Mouse (Mus musculus): ENCODE measurements around the gene Pkd1l3.
A peak's percentile ranks its signal among the peaks of the same experiment; 100 is the strongest.

Pkd1l3 gene

DNA sequence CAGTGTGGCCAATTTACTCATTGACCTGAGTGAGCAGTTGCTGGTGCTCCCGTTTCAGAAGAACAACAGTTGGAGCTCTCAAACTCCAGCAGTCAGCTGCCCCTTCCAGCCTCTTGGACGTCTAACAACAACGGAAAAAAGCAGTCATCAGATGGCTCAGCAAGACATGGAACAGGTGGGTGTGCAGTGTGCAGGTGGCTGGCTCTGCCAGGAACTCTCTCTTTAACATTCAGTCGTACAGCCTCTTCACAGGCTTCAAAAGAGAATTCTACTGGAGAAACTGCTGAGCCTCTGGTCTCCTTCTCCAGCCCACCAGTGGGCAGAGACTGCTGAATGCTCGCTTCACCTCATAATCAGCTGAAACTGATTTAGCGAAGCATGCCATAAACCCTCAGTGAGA, 14.3 kb downstream of the Pkd1l3 start:
- no peak for DNase-seq (ENCODE audit: low spot score in 2 of 2)

DNA sequence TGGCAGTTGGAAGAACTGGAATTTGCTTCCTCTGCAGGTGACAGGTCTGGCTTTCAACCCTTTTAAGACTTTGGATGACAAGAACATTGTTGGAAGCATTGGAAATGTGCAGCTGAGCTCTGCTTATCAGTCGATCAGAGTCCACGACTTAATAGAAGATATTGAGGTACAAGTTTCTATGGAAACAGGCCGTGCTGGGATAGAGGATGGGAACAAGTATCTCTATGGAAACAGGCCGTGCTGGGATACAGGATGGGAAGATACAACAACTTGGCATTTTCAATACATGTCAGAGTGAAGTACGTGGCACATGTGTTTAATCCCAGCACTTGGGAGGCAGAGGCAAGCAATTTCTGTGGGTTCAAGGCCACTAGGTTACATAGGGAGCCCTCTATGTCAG, 18.2 kb downstream of the Pkd1l3 start:
- DNase-seq (ENCODE audit: low spot score in 2 of 2): no peak

DNA sequence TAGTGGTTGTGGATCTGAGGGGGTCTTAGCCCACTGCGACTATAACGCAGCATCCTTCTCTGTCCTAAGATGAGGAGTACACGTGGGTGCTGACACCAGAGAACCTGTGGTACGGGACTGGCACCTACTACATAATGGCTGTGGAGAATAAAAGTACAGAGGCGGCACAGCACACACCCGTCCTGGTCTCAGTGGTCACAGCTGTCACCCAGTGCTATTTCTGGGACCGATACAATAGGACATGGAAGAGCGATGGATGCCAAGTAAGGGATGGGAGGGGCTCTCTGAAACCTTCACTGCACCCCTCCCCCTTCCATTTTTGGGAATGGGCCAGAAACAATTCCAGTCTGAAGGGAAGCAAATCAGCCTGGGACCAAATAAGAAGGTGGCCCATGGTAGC, 20.8 kb downstream of the Pkd1l3 start:
- no peak for DNase-seq (ENCODE audit: low spot score in 2 of 2)

DNA sequence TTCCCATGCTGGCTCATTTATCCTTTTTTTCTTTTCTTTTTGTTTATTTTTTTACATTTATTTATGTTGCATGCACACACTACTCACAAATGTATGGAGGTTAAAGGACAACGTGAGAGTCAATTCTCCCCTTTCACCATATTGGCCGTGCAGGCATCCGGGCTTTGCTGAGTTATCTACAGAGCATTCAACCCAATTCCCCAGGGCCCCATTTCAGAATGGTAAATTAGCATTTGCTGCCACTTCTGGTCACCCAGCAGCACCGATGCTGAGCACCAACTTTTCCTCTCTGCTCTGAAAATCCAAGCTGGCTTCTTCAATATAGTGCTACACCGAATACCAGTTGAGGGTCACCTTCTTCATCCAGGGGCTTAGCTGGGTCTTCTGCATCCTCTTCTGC, 24.5 kb downstream of the Pkd1l3 start:
- no peak for DNase-seq (ENCODE audit: low spot score in 2 of 2)

DNA sequence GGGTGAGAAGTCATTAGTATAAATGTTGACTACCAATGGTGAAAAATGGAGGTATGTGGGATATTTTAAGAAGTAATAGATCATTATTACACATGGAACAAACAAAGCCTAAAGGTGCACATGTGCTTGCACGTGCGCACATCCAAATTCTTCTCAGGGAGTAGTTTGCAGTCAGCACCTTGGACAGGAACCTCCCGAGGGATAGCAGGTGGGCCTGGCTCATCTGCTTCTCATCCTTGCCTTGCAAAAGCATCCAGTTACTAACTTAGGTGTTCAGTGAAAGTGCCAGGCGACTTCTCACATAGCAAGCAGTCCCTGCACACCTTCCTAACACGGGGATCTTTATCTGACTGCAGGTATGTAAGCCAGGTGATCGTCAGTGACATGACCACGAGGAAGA, 26.1 kb downstream of the Pkd1l3 start:
- DNase-seq (ENCODE audit: low spot score in 2 of 2): no peak

DNA sequence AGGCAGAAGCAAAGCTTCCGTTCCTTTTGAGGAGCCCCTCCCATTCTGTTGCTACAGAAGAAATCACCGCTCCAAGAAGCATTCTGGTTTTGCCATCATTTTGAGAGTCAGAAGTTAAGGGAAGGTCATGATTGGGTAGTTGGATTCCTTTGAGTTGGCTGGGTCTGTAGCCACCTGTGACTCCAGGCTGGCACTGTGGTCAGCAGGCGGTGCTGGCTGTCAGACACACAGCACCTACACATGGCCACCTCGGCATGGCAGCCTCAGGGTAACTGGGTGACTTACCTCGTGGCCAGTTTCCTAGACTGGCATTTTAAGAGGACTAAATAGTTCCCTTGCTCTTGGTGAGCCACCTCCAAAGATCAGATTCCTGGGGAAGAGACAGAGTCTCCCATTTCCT, 26.9 kb downstream of the Pkd1l3 start:
- DNase-seq (ENCODE audit: low spot score in 2 of 2): no peak

DNA sequence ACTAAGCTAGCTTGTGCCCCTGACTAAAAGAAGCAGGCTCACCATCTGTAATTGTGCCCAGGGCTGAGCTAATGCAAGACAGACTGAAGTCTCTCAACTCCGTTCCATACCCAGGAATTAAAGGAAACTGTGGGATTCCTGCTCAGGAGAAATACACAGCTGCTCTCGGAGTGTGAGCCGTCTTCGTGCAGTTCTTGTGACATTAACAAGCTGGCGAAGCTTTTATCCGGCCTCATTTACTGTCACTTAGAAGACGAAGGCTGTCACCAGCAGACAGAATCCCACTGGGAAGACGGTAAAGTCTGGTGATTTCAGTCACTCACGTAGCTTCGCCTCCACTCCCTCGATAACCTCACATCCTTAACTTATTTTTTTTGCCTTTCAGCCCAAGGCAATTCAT, 33.0 kb downstream of the Pkd1l3 start:
- DNase-seq (ENCODE audit: low spot score in 2 of 2): no peak

DNA sequence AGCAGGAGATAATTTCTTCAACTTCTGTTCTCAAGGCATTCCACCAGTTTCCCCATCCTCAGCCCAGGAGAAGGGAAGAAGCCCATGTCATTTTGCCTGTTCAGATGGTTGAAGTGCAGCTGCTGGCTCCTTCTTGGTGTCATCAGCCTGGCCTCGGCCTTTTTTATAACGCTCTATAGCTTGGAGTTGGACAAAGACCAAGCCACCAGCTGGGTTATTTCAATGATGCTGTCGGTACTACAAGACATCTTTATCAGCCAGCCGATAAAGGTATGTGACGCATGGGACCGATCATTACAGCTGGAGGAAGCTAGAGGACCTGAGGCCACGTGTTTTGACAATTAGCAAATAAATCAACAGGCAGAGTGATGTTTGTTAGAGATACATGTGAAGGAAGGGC, 34.2 kb downstream of the Pkd1l3 start:
- no peak for DNase-seq (ENCODE audit: low spot score in 2 of 2)

DNA sequence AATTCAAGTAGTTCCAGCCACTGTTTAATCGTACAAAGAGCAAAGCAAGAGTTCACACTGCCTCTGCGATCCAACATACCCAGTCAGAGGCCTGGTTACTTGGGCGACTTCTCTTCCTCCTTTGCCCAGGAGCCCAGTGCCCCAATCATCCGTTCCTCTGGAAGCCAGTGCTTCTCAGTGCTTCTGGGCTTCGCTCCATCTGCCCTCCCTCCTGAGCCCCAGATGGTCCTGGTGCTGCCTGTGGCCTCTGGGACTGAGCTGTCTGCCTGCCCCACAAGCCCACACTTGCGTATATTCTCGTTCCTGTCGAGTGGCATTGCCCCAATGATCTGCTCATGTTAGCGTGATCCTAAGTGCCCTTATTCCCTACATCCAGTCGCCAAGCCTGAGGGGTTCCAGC, 36.5 kb downstream of the Pkd1l3 start:
- no peak for DNase-seq (ENCODE audit: low spot score in 2 of 2)

DNA sequence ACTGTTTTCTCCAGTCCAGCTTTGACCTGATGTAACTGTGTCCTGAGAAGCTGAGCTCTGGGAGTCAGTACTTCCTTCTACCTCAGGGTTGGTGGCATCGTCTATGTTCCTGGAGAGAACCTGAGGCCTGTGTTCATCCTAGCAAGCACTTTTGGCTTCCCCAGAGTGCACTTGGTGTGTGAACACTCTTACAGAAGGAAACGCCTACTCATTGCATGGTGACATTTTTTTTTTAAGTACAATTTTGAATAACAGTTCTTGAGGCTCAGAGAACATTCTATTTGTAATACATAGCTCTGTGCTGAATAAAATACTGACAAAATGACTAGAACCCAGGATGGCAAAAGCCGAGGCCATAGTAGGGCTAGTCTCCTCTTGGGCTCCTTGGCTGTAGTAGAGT, 42.5 kb downstream of the Pkd1l3 start:
- no peak for DNase-seq (ENCODE audit: low spot score in 2 of 2)

DNA sequence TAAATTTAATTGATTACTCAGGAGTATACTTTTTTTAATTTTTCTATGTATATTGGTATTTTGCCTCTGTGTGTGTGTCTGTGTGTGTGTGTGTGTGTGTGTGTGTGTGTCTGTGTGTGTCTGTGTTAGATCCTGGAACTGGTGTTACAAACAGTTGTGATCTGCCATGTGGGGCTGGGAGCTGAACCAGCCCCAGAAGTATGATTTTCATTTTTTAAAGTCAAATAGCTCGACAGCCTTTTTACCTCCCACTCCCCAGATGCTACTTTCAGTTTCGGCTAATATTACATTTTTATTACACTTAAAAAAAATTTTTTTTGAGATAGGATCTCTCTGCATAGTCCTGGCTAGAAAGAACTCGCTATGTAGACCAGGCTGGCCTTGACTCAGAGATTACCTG, 48.0 kb downstream of the Pkd1l3 start:
- DNase-seq (ENCODE audit: low spot score in 2 of 2): no peak

DNA sequence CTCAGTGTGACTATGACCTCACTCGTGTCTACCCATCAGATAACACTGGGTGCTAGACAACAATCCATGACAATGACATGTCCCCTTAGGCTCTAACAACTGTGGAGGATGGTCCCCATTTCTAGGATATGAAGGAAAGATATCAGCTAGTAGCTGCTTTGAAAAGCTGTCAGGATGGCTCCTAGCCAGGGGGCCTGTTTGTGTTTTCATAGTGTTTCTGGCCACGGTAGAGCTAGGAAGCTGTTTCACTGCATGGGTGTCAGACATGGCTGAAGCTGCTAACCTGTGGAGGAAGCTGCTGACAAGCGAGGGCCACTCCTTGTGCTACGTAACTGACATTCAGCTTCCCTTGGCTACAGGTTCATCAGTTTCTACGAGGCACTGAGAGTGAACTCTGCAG, 52.3 kb downstream of the Pkd1l3 start:
- no peak for DNase-seq (ENCODE audit: low spot score in 2 of 2)

DNA sequence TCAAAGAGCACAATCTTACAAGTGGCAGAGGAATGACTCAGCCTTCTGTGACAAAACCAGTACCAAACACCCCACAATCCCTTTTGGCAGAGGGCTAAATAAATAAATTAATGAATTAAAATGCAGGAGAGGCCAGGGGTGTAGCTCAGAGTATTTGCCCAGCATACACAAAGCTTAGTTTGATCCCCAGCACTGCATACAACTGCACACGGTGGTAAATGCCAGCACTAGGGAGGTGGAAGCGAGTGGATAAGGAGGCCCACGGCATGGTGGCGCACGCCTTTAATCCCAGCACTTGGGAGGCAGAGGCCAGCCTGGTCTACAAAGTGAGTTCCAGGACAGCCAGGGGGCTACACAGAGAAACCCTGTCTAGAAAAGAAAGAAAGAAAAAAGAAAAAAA, 58.3 kb downstream of the Pkd1l3 start:
- DNase-seq (ENCODE audit: low spot score in 2 of 2): no peak

DNA sequence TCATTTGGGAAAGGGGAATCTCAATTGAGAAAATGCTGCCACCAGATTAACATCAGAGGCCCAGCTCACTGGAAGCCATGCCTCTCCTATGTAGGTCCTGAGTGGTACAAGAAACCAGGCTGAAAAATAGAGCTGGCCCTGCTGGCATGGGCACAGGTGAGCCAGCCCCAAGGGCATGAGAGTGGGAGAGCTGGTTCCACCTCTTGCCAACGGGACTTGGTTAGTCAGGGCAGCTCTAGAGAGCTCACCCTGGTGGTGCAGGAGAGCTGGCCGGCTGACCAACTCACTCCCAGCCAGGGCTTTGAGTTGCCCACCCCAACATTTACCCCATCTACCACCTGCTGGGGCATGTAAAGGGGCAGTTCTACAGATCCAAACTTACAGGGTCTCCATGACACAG, 59.3 kb downstream of the Pkd1l3 start:
- DNase-seq (ENCODE audit: low spot score in 2 of 2): no peak

DNA sequence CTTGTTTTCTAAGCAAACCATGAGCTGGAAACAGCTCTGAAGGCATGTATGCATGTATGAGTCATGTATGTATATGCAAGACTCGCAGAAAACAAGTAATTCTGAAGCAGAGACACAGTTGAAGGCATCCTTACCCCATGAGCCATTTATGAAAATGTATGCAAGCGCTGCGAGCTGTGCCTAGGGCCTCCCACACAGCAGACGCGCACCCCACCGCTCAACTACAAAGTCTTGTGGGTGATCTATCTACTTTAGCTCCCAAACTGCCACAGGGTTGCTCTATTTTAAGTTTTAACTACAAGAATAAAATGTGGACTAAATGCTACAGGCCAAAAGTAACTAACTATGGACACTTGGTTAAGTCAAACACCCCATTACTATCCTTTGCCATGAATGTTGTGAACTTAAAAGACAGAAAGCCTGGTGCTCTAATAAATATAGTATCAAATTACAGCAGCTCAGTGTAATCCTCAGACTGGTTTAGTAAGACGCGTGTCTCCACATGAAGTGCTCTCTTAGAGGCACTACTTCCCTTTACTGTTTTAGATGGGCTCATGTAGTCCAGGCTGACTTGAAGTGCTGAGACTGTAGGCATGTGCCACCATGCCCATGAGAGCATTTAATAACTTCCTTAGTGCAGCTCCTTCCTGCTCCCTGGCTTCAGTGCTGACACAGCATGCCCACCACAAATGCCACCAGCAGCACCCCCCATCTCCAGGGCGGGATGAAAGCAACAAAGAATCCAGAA, 61.8 kb downstream of the Pkd1l3 start:
- DNase-seq (ENCODE audit: low spot score in 2 of 2): no peak

DNA sequence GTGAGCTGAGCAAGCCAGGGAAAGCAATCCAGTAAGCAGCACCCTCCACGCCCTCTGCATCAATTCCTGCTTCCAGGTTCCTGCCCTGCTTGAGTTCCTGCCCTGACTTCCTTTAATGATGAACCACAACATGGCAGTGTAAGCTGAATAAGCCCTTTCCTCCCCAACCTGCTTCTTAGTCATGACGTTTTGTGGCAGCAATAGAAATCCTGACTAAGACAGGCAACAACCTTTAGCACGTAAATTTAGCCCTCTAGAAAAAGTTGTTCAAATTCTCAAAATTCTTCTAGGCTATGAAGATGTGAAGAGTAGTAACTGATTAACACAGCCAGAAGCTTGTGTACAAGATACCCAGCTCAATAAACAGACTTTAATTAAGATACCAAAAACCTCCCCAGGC, 67.2 kb downstream of the Pkd1l3 start:
- DNase-seq (ENCODE audit: low spot score in 2 of 2): no peak

DNA sequence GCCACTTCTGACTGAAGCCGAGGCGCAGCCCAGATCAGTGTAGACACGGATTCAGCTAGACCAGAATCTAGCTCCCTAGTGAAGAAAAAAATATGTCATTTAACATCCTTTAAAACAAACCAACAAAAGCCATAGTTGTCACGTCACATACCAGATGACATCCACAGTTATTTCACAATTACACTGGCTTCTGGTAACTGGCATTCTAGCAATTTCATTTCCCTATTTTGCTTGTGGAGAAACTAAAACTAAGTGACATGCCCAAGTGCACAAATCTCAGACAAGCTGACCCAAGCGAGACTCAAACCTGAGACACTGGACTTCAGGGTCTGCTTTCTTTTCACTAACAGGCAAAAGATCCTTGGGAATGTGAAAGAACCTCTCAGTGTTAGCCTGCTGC, 67.8 kb downstream of the Pkd1l3 start:
- no peak for DNase-seq (ENCODE audit: low spot score in 2 of 2)

DNA sequence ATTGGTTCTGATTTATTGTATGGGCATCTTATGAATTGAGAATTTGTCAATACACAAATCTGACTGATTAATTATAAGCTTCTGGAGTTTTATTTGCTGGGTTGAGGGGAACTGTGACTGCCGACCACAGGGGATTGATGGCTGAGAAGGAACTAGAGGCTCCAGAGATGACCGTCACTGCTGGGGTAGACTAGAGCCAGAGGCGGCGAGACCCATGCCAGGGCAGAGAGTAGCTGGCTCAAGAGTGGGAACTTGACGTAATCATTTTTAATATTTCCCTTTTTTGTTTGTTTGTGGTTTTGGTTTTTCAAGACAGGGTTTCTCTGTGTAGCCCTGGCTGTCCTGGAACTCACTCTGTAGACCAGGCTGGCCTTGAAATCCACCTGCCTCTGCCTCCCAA, 72.9 kb downstream of the Pkd1l3 start:
- DNase-seq (ENCODE audit: low spot score in 2 of 2): no peak

DNA sequence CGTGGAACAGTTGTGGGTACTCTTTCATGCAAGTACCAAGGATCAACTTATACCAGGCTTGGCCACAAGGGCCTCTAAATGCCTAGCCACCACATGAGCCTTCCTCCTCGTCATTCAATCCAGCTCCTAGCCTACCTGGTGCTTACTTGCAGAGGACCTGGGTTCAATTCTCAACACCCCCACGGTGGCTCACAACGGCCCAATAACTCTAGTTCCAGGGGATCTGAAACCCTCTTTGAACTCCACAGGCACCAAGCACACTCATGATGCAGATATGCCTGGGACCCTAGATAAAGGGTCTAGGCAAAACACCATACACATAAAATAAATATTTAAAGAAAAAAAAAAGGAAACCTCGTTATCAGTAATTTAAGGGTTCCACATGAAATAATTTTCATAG, 77.5 kb downstream of the Pkd1l3 start:
- DNase-seq (ENCODE audit: low spot score in 2 of 2): no peak

DNA sequence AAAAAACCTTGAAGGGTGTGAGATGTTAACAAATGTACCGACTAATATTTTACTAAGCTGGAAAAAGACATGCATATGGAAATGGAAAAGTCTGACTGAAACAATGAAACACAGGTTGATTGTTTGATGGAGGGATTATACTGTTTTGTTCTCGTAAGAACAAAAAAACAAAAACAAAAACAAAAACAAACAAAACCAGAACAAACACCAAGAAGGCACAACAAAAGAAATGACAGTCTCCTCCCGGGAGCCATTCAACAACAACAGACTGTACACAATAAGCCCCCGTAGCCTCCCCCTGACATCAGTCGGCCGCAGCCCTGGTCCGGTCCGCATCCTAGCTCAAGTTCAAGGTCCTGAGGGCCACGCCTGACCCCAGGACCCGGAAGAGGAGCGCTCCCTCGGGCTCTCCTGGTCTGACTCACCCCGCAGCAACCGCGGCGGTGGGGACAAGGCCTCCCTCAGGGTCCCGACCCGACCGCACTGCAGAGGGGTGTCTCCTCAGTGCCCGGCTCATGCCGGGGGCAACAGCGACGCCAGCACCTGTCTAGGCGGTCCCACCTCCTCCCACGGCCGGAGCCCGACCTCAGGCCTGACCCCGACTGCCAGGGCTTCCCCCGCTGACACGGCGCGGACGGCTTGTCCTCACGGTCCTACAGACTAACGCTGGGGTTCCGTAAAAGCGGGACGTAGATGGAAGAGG, 78.3 kb downstream of the Pkd1l3 start:
- DNase-seq (ENCODE audit: low spot score in 2 of 2): no peak

DNA sequence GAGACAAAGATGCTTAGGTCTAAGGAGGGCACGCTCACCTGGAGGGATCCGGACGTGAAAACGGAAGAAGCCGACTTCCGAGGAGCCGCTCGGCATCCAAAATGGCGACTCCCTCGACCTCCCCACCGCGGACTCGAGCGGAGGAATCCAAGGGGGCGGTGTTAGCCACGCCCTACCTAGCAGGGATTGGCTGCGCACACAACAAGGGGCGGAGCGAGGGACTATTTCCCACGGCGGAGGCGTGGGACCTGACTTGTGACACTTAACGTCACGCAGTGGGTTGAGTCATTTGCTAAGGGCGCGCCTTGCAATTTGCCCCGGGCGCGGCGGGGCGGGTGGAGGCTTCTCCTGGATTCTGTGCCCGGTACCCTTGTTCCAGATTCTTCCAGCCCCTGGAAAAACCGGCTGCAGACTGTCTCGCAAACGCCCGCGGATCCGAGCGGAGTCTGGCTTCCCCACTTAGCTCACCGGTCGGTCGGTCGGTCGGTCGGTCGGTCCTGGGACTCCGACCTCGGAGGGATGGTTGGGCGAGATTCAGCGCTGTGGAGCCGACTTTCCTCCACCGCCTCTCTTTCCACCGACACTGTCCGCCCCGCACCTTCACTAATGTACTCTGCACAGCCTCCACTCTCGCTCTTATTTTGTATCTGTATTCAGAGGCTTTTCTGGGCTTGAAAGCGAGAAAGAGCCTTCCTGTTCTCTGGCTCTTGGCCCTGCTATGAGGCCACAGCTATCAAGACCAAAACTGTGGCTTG, 79.0 kb downstream of the Pkd1l3 start, which contains the start of gene Ist1:
Ist1 (minus strand) TSS at position 115 of the 755 bp plus-strand sequence.
- peak; percentile 98 to 99 for DNase-seq (ENCODE audit: low spot score in 2 of 2)

DNA sequence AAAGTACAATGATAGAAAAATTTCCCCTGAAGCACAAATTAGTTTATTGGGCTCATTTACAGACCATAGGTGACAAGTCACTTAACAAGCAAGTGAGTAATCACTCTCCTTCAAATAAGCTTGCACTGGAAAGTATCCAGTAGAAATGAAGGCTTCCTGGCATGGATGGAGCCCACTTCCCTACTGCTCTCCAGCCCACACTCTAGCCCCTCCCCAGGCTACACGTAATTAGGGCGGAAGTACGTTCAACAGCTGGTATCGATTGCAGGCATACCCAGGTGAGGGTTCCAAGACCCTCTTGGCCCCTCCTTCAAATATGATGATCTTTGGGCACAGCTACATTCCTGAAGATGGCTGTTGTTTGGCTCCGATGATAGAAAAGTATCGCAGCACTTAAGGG, 79.8 kb downstream of the Pkd1l3 start:
- DNase-seq (ENCODE audit: low spot score in 2 of 2): no peak

DNA sequence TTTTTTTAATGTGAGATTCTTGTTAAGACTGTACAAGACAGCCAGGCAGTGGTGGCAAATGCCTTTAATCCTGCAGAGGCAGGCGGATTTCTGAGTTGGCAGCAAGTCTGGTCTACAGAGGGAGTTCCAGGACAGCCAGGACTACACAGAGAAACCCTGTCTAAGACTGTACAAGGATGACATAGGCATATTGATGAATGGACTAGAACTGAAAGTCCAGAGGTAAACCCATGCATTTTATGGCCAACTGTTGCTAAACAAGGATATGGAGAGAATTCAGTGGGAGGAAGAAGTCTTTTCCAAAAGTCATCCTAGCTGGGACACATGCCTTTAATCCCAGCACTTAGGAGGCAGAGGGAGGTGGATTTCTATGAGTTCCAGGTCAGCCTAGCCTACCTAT, 83.4 kb downstream of the Pkd1l3 start:
- no peak for DNase-seq (ENCODE audit: low spot score in 2 of 2)
